Mouse (Mus musculus) E14TG2a.4 (cell line): ENCODE results near the gene Kif16b.

Experiments
- CTCF ChIP-seq: conservative IDR thresholded peaks from 2 replicates; pipeline ENCODE4 v1.5.1; 2014; ENCODE audit warnings: low read length
- NANOG ChIP-seq: IDR thresholded peaks from 2 replicates; pipeline ENCODE4 v1.6.1; 2014; ENCODE audit warnings: borderline replicate concordance, low read length, mixed read lengths

DNA sequence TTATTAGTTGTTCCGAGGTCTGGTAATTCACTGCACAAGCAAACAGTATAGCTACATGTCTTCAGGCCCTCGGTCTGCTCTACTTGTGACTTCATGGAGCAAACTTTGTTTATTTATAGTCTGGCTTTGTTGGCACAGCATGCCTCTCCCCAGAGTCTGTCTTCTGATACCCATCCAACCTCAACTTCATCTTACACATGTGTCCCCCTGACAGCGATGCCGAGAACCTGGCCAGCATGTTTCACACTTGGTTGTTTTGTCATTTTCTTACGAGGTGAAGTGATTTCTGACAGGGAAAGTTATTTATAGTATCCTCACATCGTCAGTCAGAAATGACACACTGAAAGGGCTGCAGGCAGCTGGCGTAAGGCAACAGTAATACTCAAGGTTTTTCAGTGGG, 249.7 kb downstream of the Kif16b start:
- TF ChIP-seq CTCF (no peak), NANOG (no peak)
